ENCODE assay signal across 8 mouse cellular contexts in genomic region chr6:120666761-120667421, GRCm38 (mm10). TPM values are rescaled to one million over a fixed set of nuclear protein-coding genes. Genes with fewer than 3 reads are reported as not detected.
A peak's percentile ranks its signal among the peaks of the same experiment; 100 is the strongest.
DNase-seq lines count a peak whose midpoint lies in the region; ATAC-seq and TF ChIP-seq lines count a peak whose summit lies in the region.

No protein-coding gene starts in this region.

- TF ChIP-seq CTCF in brain, embryonic 14.5 days (IDR thresholded peaks at IDR 0.05; ENCODE audit: borderline replicate concordance, extremely low read depth, insufficient read depth, insufficient read length), result no peak
- TF ChIP-seq CTCF in embryonic fibroblast, embryonic 13.5 days (IDR thresholded peaks at IDR 0.05; ENCODE audit: borderline replicate concordance, insufficient read depth, low read length), result no peak

- H3K27ac ChIP-seq in embryonic fibroblast, embryonic 13.5 days (ENCODE audit: insufficient read depth, low read length), result no peak overlapping the region
- peak overlapping the region; percentile 98 for H3K27ac ChIP-seq in heart, embryonic 10.5 days
- H3K27ac ChIP-seq in kidney, embryonic 14.5 days (ENCODE audit: low read depth, low read length), result peak overlapping the region; percentile 97
- peak overlapping the region; percentile 95 for H3K27ac ChIP-seq in liver, embryonic 12.5 days
- H3K27ac ChIP-seq in neural tube, embryonic 13.5 days (replicated peaks), result peak overlapping the region; percentile 98

- H3K4me2 ChIP-seq in kidney, embryonic 14.5 days (replicated peaks; ENCODE audit: low read depth, low read length), result peak overlapping the region; percentile 96
- peak overlapping the region; percentile 89 for H3K4me2 ChIP-seq in liver, embryonic 12.5 days
- peak overlapping the region; percentile 95 for H3K4me2 ChIP-seq in neural tube, embryonic 13.5 days

- peak overlapping the region; percentile 92 for H3K9ac ChIP-seq in kidney, embryonic 14.5 days (ENCODE audit: low read depth, low read length)
- peak overlapping the region; percentile 91 for H3K9ac ChIP-seq in liver, embryonic 12.5 days
- peak overlapping the region; percentile 89 for H3K9ac ChIP-seq in neural tube, embryonic 13.5 days

- ATAC-seq in kidney, embryonic 14.5 days (ENCODE audit: low FRiP score, low TSS enrichment), result peak; percentile 16
- ATAC-seq in liver, embryonic 12.5 days, result peak; percentile 57
- ATAC-seq in neural tube, embryonic 13.5 days (ENCODE audit: low read depth), result peak; percentile 29

- peak; percentile 29 for DNase-seq in CD4-positive, CD25-positive, alpha-beta regulatory T cell, adult 2 months (ENCODE audit: low read depth, low spot score)
- DNase-seq in brain, embryonic 14.5 days (ENCODE audit: low read depth), result peak; percentile 70
- peak; percentile 89 for DNase-seq in heart, embryonic 10.5 days (ENCODE audit: low spot score)
- peak; percentile 15 to 22 for DNase-seq in thymus, adult 18-20 months

- no peaks in the 10 kb centered on the region for H3K4me1 ChIP-seq in embryonic fibroblast, embryonic 13.5 days (ENCODE audit: control insufficient read depth, insufficient read depth, low read length)
- peaks cover 4% of the 10 kb centered on the region; the same call in 1 of the 2 replicates for H3K4me1 ChIP-seq in heart, embryonic 10.5 days
- no peaks in the 10 kb centered on the region for H3K4me1 ChIP-seq in kidney, embryonic 14.5 days (ENCODE audit: control insufficient read depth, insufficient read depth, low read length)
- peaks cover 50% of the 10 kb centered on the region for H3K4me1 ChIP-seq in liver, embryonic 12.5 days
- H3K4me1 ChIP-seq in neural tube, embryonic 13.5 days (replicated peaks), result peaks cover 29% of the 10 kb centered on the region

- TF ChIP-seq POLR2A in brain, embryonic 14.5 days (IDR thresholded peaks at IDR 0.05; ENCODE audit: borderline replicate concordance, extremely low read depth, insufficient read depth, insufficient read length, poor library complexity, severe bottlenecking), result 0 out of 2 replicates have a peak, but pooled peaks have one; percentile 16
- no peak for TF ChIP-seq POLR2A in embryonic fibroblast, embryonic 13.5 days (IDR thresholded peaks at IDR 0.05; ENCODE audit: low read depth, low read length)

- no peaks in the 10 kb centered on the region for H3K36me3 ChIP-seq in heart, embryonic 10.5 days
- H3K36me3 ChIP-seq in kidney, embryonic 14.5 days (ENCODE audit: control insufficient read depth, insufficient read depth, low read length), result no peaks in the 10 kb centered on the region
- no peaks in the 10 kb centered on the region for H3K36me3 ChIP-seq in liver, embryonic 12.5 days
- H3K36me3 ChIP-seq in neural tube, embryonic 13.5 days, result no peaks in the 10 kb centered on the region

- peak overlapping the region; percentile 53 for H3K4me3 ChIP-seq in embryonic fibroblast, embryonic 13.5 days (ENCODE audit: insufficient read depth, low read length)
- H3K4me3 ChIP-seq in heart, embryonic 10.5 days, result peak overlapping the region; percentile 94
- peak overlapping the region; percentile 89 for H3K4me3 ChIP-seq in kidney, embryonic 14.5 days (ENCODE audit: low read length)
- H3K4me3 ChIP-seq in liver, embryonic 12.5 days, result peak overlapping the region; percentile 83
- peak overlapping the region; percentile 77 for H3K4me3 ChIP-seq in neural tube, embryonic 13.5 days

- no peaks in the 10 kb centered on the region for H3K9me3 ChIP-seq in heart, embryonic 10.5 days
- H3K9me3 ChIP-seq in kidney, embryonic 14.5 days (ENCODE audit: control insufficient read depth, low read length), result no peaks in the 10 kb centered on the region
- H3K9me3 ChIP-seq in liver, embryonic 12.5 days (replicated peaks), result no peaks in the 10 kb centered on the region
- no peaks in the 10 kb centered on the region for H3K9me3 ChIP-seq in neural tube, embryonic 13.5 days

- H3K27me3 ChIP-seq in heart, embryonic 10.5 days (ENCODE audit: insufficient read depth, poor library complexity, severe bottlenecking), result no peaks in the 10 kb centered on the region
- H3K27me3 ChIP-seq in kidney, embryonic 14.5 days (ENCODE audit: control insufficient read depth, insufficient read depth, low read length), result no peaks in the 10 kb centered on the region
- no peaks in the 10 kb centered on the region for H3K27me3 ChIP-seq in liver, embryonic 12.5 days (replicated peaks)
- H3K27me3 ChIP-seq in neural tube, embryonic 13.5 days, result 0 out of 2 replicates have a peak, but pooled peaks cover 7% of the 10 kb centered on the region

- under 1% methylated on average over 87 of the region's 87 CpGs for WGBS in heart, embryonic 10.5 days
- under 1% methylated on average over 79 of the region's 87 CpGs for WGBS in kidney, embryonic 14.5 days
- WGBS in liver, embryonic 12.5 days (ENCODE audit: insufficient replicate concordance), result under 1% methylated on average over 87 of the region's 87 CpGs
- under 1% methylated on average over 87 of the region's 87 CpGs for WGBS in neural tube, embryonic 13.5 days

RNA-seq across cellular contexts. Expression of gene Cecr2, which starts 0.7 kb away (rescaled TPM):
- 9.3 and 10.4 TPM in 2 replicates for polyA plus RNA-seq in brain, embryonic 14.5 days (2012; rRNA removed)
- polyA plus RNA-seq in embryonic fibroblast, embryonic 13.5 days (2011; ENCODE audit: insufficient read length, low read depth, missing spikeins), result not detected in 2 replicates
- polyA plus RNA-seq in heart, embryonic 10.5 days (2016; fragmentation: Nextera tagmentation; extraction: Ambion mirVana), result 3.8 and 5.2 TPM in 2 replicates
- 8.5 and 11.2 TPM in 2 replicates for polyA plus RNA-seq in kidney, embryonic 14.5 days (2014; fragmentation: Nextera tagmentation; extraction: Ambion mirVana)
- 8.8 and 10.4 TPM in 2 replicates for polyA plus RNA-seq in liver, embryonic 12.5 days (2016; fragmentation: Nextera tagmentation; extraction: Ambion mirVana)
- polyA plus RNA-seq in neural tube, embryonic 13.5 days (2015; fragmentation: Nextera tagmentation; extraction: Ambion mirVana), result 7.1 and 7.9 TPM in 2 replicates

Comparison
In these comparisons a context has a peak if more than half of its experiments do, and no peak if none do; other contexts are left out.
1. DNase-seq: peak in every context shown above with its lines; median percentile 89 in heart, embryonic 10.5 days; 70 in brain, embryonic 14.5 days; 29 in CD4-positive, CD25-positive, alpha-beta regulatory T cell, adult 2 months; 18 in thymus, adult 18-20 months.